Mouse (Mus musculus): ENCODE measurements around the gene Tmem116.
A peak's percentile ranks its signal among the peaks of the same experiment; 100 is the strongest.
"Not testable (repeated sequence)": the region's sequence is repeated elsewhere in the genome, so short reads cannot be mapped to it uniquely, and the experiment has no call there.

The Tmem116 gene

GRCm38 (mm10) chr5:121462967-121463366, 11.3 kb downstream of the Tmem116 start:
- DNase-seq (ENCODE audit: low spot score), result no peak

GRCm38 (mm10) chr5:121463601-121464250, 12.0 kb downstream of the Tmem116 start:
- DNase-seq (ENCODE audit: low spot score), result peak; percentile 45

GRCm38 (mm10) chr5:121469566-121469965, 17.9 kb downstream of the Tmem116 start:
- peak; percentile 60 for DNase-seq (ENCODE audit: low spot score)

GRCm38 (mm10) chr5:121472411-121472810, 20.7 kb downstream of the Tmem116 start:
- no peak for DNase-seq (ENCODE audit: low spot score)

- DNase-seq (ENCODE audit: low spot score), result no peak
These were observed 22.9 kb downstream of the Tmem116 start for GRCm38 (mm10) chr5:121474610-121475009.

GRCm38 (mm10) chr5:121476040-121476439, 24.3 kb downstream of the Tmem116 start:
- no peak for DNase-seq (ENCODE audit: low spot score)

- DNase-seq (ENCODE audit: low spot score), result peak; percentile 87
These were observed 26.0 kb downstream of the Tmem116 start for GRCm38 (mm10) chr5:121477680-121478079.

- DNase-seq (ENCODE audit: low spot score), result no peak
These were observed 33.1 kb downstream of the Tmem116 start for GRCm38 (mm10) chr5:121484801-121485200.

GRCm38 (mm10) chr5:121493305-121493704, 41.6 kb downstream of the Tmem116 start:
- DNase-seq (ENCODE audit: low spot score), result no peak

GRCm38 (mm10) chr5:121500719-121501118, 49.0 kb downstream of the Tmem116 start:
- DNase-seq (ENCODE audit: low spot score), result no peak

GRCm38 (mm10) chr5:121501424-121501996, 49.8 kb downstream of the Tmem116 start:
- not testable (repeated sequence) for DNase-seq (ENCODE audit: low spot score)

GRCm38 (mm10) chr5:121503231-121503630, 51.5 kb downstream of the Tmem116 start, which contains the start of gene Adam1b:
Gene Adam1b (minus strand): TSS chr5:121503435.
- no peak for DNase-seq (ENCODE audit: low spot score)

- DNase-seq (ENCODE audit: low spot score), result no peak
These were observed 55.2 kb downstream of the Tmem116 start for GRCm38 (mm10) chr5:121506846-121507245.

- DNase-seq (ENCODE audit: low spot score), result no peak
These were observed 58.3 kb downstream of the Tmem116 start for GRCm38 (mm10) chr5:121510009-121510408.

GRCm38 (mm10) chr5:121518983-121519382, 67.3 kb downstream of the Tmem116 start:
- no peak for DNase-seq (ENCODE audit: low spot score)

GRCm38 (mm10) chr5:121519758-121520157, 68.1 kb downstream of the Tmem116 start:
- DNase-seq (ENCODE audit: low spot score), result not testable (repeated sequence)

- no peak for DNase-seq (ENCODE audit: low spot score)
These were observed 74.2 kb downstream of the Tmem116 start for GRCm38 (mm10) chr5:121525774-121526450.

- DNase-seq (ENCODE audit: low spot score), result no peak
These were observed 74.8 kb downstream of the Tmem116 start for GRCm38 (mm10) chr5:121526526-121526925.

GRCm38 (mm10) chr5:121526961-121527360, 75.3 kb downstream of the Tmem116 start:
- DNase-seq (ENCODE audit: low spot score), result no peak

GRCm38 (mm10) chr5:121534521-121534920, 82.8 kb downstream of the Tmem116 start:
- DNase-seq (ENCODE audit: low spot score), result no peak

GRCm38 (mm10) chr5:121535116-121535515, 83.4 kb downstream of the Tmem116 start:
- no peak for DNase-seq (ENCODE audit: low spot score)

- no peak for DNase-seq (ENCODE audit: low spot score)
These were observed 85.3 kb downstream of the Tmem116 start for GRCm38 (mm10) chr5:121536921-121537555.

- no peak for DNase-seq (ENCODE audit: low spot score)
These were observed 85.9 kb downstream of the Tmem116 start for GRCm38 (mm10) chr5:121537588-121537987.

Measured in adipocyte (in vitro differentiated cells).